ENCODE assay signal across 8 mouse cellular contexts in genomic region chr7:16312672-16313311, GRCm38 (mm10). TPM values are rescaled to one million over a fixed set of nuclear protein-coding genes. Genes with fewer than 3 reads are reported as not detected.
DNase-seq lines count a peak whose midpoint lies in the region; ATAC-seq lines count a peak whose summit lies in the region.

No protein-coding gene starts in this region.

- H3K36me3 ChIP-seq in embryonic facial prominence, embryonic 10.5 days (replicated peaks): peaks cover 18% of the 10 kb centered on the region
- peaks cover 15% of the 10 kb centered on the region for H3K36me3 ChIP-seq in heart, embryonic 10.5 days
- H3K36me3 ChIP-seq in kidney, embryonic 14.5 days (ENCODE audit: control insufficient read depth, insufficient read depth, low read length): no peaks in the 10 kb centered on the region; the same call in 1 of the 2 replicates

- peak overlapping the region; percentile 83 for H3K4me3 ChIP-seq in embryonic facial prominence, embryonic 10.5 days
- peak overlapping the region; percentile 94 for H3K4me3 ChIP-seq in heart, embryonic 10.5 days
- H3K4me3 ChIP-seq in kidney, embryonic 14.5 days (ENCODE audit: low read length): peak overlapping the region; percentile 79

- peaks cover 69% of the 10 kb centered on the region for H3K4me1 ChIP-seq in embryonic facial prominence, embryonic 10.5 days
- H3K4me1 ChIP-seq in heart, embryonic 10.5 days: peaks cover 79% of the 10 kb centered on the region
- H3K4me1 ChIP-seq in kidney, embryonic 14.5 days (ENCODE audit: control insufficient read depth, insufficient read depth, low read length): peaks cover 26% of the 10 kb centered on the region

- peak; percentile 32 for ATAC-seq in kidney, embryonic 14.5 days (ENCODE audit: low FRiP score, low TSS enrichment)

- H3K4me2 ChIP-seq in kidney, embryonic 14.5 days (replicated peaks; ENCODE audit: low read depth, low read length): peak overlapping the region; percentile 98

- H3K9ac ChIP-seq in kidney, embryonic 14.5 days (ENCODE audit: low read depth, low read length): peak overlapping the region; percentile 89

- under 1% methylated on average over 12 of the region's 12 CpGs for WGBS in embryonic facial prominence, embryonic 10.5 days
- WGBS in heart, embryonic 10.5 days: 2% methylated on average over 12 of the region's 12 CpGs
- WGBS in kidney, embryonic 14.5 days: 2% methylated on average over 10 of the region's 12 CpGs

- no peaks in the 10 kb centered on the region for H3K9me3 ChIP-seq in embryonic facial prominence, embryonic 10.5 days
- no peaks in the 10 kb centered on the region for H3K9me3 ChIP-seq in heart, embryonic 10.5 days
- no peaks in the 10 kb centered on the region for H3K9me3 ChIP-seq in kidney, embryonic 14.5 days (ENCODE audit: control insufficient read depth, low read length)

- peak; percentile 60 for DNase-seq in CD4-positive helper T cell, adult 2 months (ENCODE audit: low read depth, low spot score)
- DNase-seq in adrenal gland, adult 18-20 months (ENCODE audit: low spot score in 2 of 2): peak; percentile 54 to 65
- DNase-seq in embryonic facial prominence, embryonic 10.5 days (ENCODE audit: low spot score): peak; percentile 89
- DNase-seq in heart, embryonic 10.5 days (ENCODE audit: low spot score): peak; percentile 87
- peak; percentile 83 for DNase-seq in lung, postnatal 14 days
- DNase-seq in retina, embryonic 14.5 days (ENCODE audit: low spot score): peak; percentile 86
- peak; percentile 73 to 85 for DNase-seq in urinary bladder, postnatal 4 days (ENCODE audit: low spot score in 2 of 2)

- peak overlapping the region; percentile 97 for H3K27ac ChIP-seq in embryonic facial prominence, embryonic 10.5 days (replicated peaks)
- H3K27ac ChIP-seq in heart, embryonic 10.5 days: peak overlapping the region; percentile 98
- peak overlapping the region; percentile 98 for H3K27ac ChIP-seq in kidney, embryonic 14.5 days (ENCODE audit: low read depth, low read length)

- H3K27me3 ChIP-seq in embryonic facial prominence, embryonic 10.5 days (replicated peaks; ENCODE audit: low read depth, poor library complexity, severe bottlenecking): peaks cover 23% of the 10 kb centered on the region
- no peaks in the 10 kb centered on the region for H3K27me3 ChIP-seq in heart, embryonic 10.5 days (ENCODE audit: insufficient read depth, poor library complexity, severe bottlenecking)
- H3K27me3 ChIP-seq in kidney, embryonic 14.5 days (ENCODE audit: control insufficient read depth, insufficient read depth, low read length): no peaks in the 10 kb centered on the region

RNA-seq across cellular contexts. Expression of gene Bbc3, which starts 4.6 kb away (rescaled TPM):
- total RNA-seq in adrenal gland, adult 18-20 months (2021): 1 to 10 TPM; 5.2 to 6.0 TPM
- polyA plus RNA-seq in embryonic facial prominence, embryonic 10.5 days (2016; fragmentation: Nextera tagmentation; extraction: Ambion mirVana): 12.9 and 13.4 TPM in 2 replicates
- polyA plus RNA-seq in heart, embryonic 10.5 days (2016; fragmentation: Nextera tagmentation; extraction: Ambion mirVana): 8.3 and 9.5 TPM in 2 replicates
- 8.6 and 13.8 TPM in 2 replicates for polyA plus RNA-seq in kidney, embryonic 14.5 days (2014; fragmentation: Nextera tagmentation; extraction: Ambion mirVana)

RNA-seq across cellular contexts. Expression of gene Ccdc9, which starts 26.2 kb away (rescaled TPM):
- 10 to 100 TPM; 52.2 to 59.2 TPM for total RNA-seq in adrenal gland, adult 18-20 months (2021)
- polyA plus RNA-seq in embryonic facial prominence, embryonic 10.5 days (2016; fragmentation: Nextera tagmentation; extraction: Ambion mirVana): 27.1 and 27.5 TPM in 2 replicates
- 19.6 and 31.0 TPM in 2 replicates for polyA plus RNA-seq in heart, embryonic 10.5 days (2016; fragmentation: Nextera tagmentation; extraction: Ambion mirVana)
- 24.6 and 28.3 TPM in 2 replicates for polyA plus RNA-seq in kidney, embryonic 14.5 days (2014; fragmentation: Nextera tagmentation; extraction: Ambion mirVana)

RNA-seq across cellular contexts. Expression of gene Inafm1, which starts 39.4 kb away (rescaled TPM):
- 10 to 100 TPM; 21.1 to 21.8 TPM for total RNA-seq in adrenal gland, adult 18-20 months (2021)
- polyA plus RNA-seq in embryonic facial prominence, embryonic 10.5 days (2016; fragmentation: Nextera tagmentation; extraction: Ambion mirVana): 5.9 and 9.1 TPM in 2 replicates
- 6.2 and 10.0 TPM in 2 replicates for polyA plus RNA-seq in heart, embryonic 10.5 days (2016; fragmentation: Nextera tagmentation; extraction: Ambion mirVana)
- 19.3 and 19.8 TPM in 2 replicates for polyA plus RNA-seq in kidney, embryonic 14.5 days (2014; fragmentation: Nextera tagmentation; extraction: Ambion mirVana)

RNA-seq across cellular contexts. Expression of gene C5ar1, which starts 53.5 kb away (rescaled TPM):
- total RNA-seq in adrenal gland, adult 18-20 months (2021): 10 to 100 TPM in 1 of 2 experiments, 1 to 10 TPM in 1; 7.0 to 13.1 TPM
- polyA plus RNA-seq in embryonic facial prominence, embryonic 10.5 days (2016; fragmentation: Nextera tagmentation; extraction: Ambion mirVana): 0.54 and 0.64 TPM in 2 replicates
- polyA plus RNA-seq in heart, embryonic 10.5 days (2016; fragmentation: Nextera tagmentation; extraction: Ambion mirVana): 0.31 and 1.0 TPM in 2 replicates
- 1.2 and 1.8 TPM in 2 replicates for polyA plus RNA-seq in kidney, embryonic 14.5 days (2014; fragmentation: Nextera tagmentation; extraction: Ambion mirVana)

Comparison
In these comparisons a context has a peak if more than half of its experiments do, and no peak if none do; other contexts are left out.
1. Peak in every context shown above with its lines: DNase-seq, ATAC-seq, H3K4me3 ChIP-seq and H3K27ac ChIP-seq.